Mouse (Mus musculus) kidney, postnatal 0 days (tissue): Measurements from ENCODE around the gene Dnah2. TPM values are rescaled to one million over a fixed set of nuclear protein-coding genes. Genes with fewer than 3 reads are reported as not detected.

ENCODE experiments used
- ATAC-seq: fragments of 200-750 bp; cut with Nextera tagmentation; replicated peaks from 2 replicates; pipeline ENCODE4 v1.8.0; 2017; ENCODE audit warnings: low read depth, moderate number of reproducible peaks, moderate TSS enrichment, moderate library complexity; ENCODE audit not compliant: low FRiP score
- DNase-seq: peaks from one replicate; pipeline ENCODE4 v3.0.0-alpha.2; 2016; ENCODE audit warnings: low spot score
- H3K27ac ChIP-seq: fragments of 300-500 bp; sonication (generic); 2 replicates; pipeline ENCODE4 v1.5.1; 2014; ENCODE audit warnings: mild to moderate bottlenecking
- H3K27me3 ChIP-seq: fragments of 300-500 bp; sonication (generic); 2 replicates; pipeline ENCODE4 v1.6.1; 2014; ENCODE audit warnings: low read length, mixed read lengths; ENCODE audit not compliant: insufficient read depth
- H3K36me3 ChIP-seq: fragments of 300-500 bp; sonication (generic); 2 replicates; pipeline ENCODE4 v1.6.1; 2014; ENCODE audit warnings: low read length, mixed read lengths; ENCODE audit not compliant: insufficient read depth
- H3K4me1 ChIP-seq: fragments of 300-500 bp; sonication (generic); replicated peaks from 2 replicates; pipeline ENCODE4 v1.6.1; 2014; ENCODE audit warnings: antibody characterized with exemption, low read length, mixed read lengths; ENCODE audit not compliant: insufficient read depth
- H3K4me2 ChIP-seq: fragments of 300-500 bp; sonication (generic); 2 replicates; pipeline ENCODE4 v1.6.1; 2014; ENCODE audit warnings: mild to moderate bottlenecking, low read length, moderate library complexity, mixed read lengths
- H3K4me3 ChIP-seq: fragments of 300-500 bp; sonication (generic); replicated peaks from 2 replicates; pipeline ENCODE4 v1.5.1; 2014; ENCODE audit warnings: low read depth, low read length
- H3K9ac ChIP-seq: fragments of 300-500 bp; sonication (generic); 2 replicates; pipeline ENCODE4 v1.6.1; 2014; ENCODE audit warnings: low read depth, low read length
- H3K9me3 ChIP-seq: fragments of 300-500 bp; sonication (generic); replicated peaks from 2 replicates; pipeline ENCODE4 v1.6.1; 2016; ENCODE audit warnings: low read length, inconsistent platforms, mixed read lengths
- CTCF ChIP-seq: IDR thresholded peaks from 2 replicates; pipeline ENCODE4 v1.5.1; 2016; ENCODE audit warnings: antibody characterized with exemption, low read depth, mild to moderate bottlenecking, moderate library complexity
- WGBS: fragments of 180-500 bp; shearing (Covaris S2); extraction: QIAGEN DNeasy Blood & Tissue Kit; methylation state at CpG from one replicate; pipeline ENCODE4 v1.1.7; 2014; 5-methylcytosine and 5-hydroxymethylcytosine counted together
- polyA plus RNA-seq: library from polyadenylated mRNA; unstranded; fragments of >200 nt; fragmentation: Nextera tagmentation; extraction: Ambion mirVana; gene quantifications from 2 replicates; pipeline ENCODE4 v1.2.1, GENCODE M21; 2015

The Dnah2 gene
- polyA plus RNA-seq, 1 experiment from 2014 or later: 0.32 TPM

GRCm38 (mm10) chr11:69431829-69432639, 116.9 kb downstream of the Dnah2 start:
- Histone ChIP-seq H3K4me3 (no peak overlapping the region), H3K4me2 (peak overlapping the region; percentile 24; the same call in 1 of the 2 replicates), H3K9me3 (no peaks in the 10 kb centered on the region), H3K27me3 (no peaks in the 10 kb centered on the region), H3K27ac (no peak overlapping the region), H3K9ac (no peak overlapping the region), H3K36me3 (no peaks in the 10 kb centered on the region), H3K4me1 (peaks cover 11% of the 10 kb centered on the region; the same call in 1 of the 2 replicates)
- TF ChIP-seq CTCF: peak; percentile 93
- 30% methylated on average over 11 of the region's 11 CpGs for WGBS
- DNase-seq (peak; percentile 96), ATAC-seq (peak; percentile 65)

- ATAC-seq (no peak), DNase-seq (no peak)
- Histone ChIP-seq H3K36me3 (no peaks in the 10 kb centered on the region), H3K4me3 (no peak overlapping the region), H3K9ac (no peak overlapping the region), H3K27ac (no peak overlapping the region), H3K9me3 (no peaks in the 10 kb centered on the region), H3K4me1 (peaks cover 11% of the 10 kb centered on the region; the same call in 1 of the 2 replicates), H3K4me2 (no peak overlapping the region), H3K27me3 (no peaks in the 10 kb centered on the region)
- TF ChIP-seq CTCF: no peak
- WGBS: 89% methylated on average over 15 of the region's 15 CpGs
Measured at GRCm38 (mm10) chr11:69430631-69431030, 118.3 kb downstream of the Dnah2 start.

- ATAC-seq: no peak
- TF ChIP-seq CTCF: no peak
- H3K4me2 ChIP-seq: no peak overlapping the region
- no peaks in the 10 kb centered on the region for H3K9me3 ChIP-seq
- no peak overlapping the region for H3K27ac ChIP-seq
- 26% methylated on average over 2 of the region's 2 CpGs for WGBS
- H3K4me3 ChIP-seq: no peak overlapping the region
- peaks cover 11% of the 10 kb centered on the region; the same call in 1 of the 2 replicates for H3K4me1 ChIP-seq
- peak; percentile 11 for DNase-seq
- H3K36me3 ChIP-seq: no peaks in the 10 kb centered on the region
- H3K27me3 ChIP-seq: no peaks in the 10 kb centered on the region
- H3K9ac ChIP-seq: no peak overlapping the region
Measured at GRCm38 (mm10) chr11:69429313-69429712, 119.6 kb downstream of the Dnah2 start.

- ATAC-seq: peak; percentile 47
- Histone ChIP-seq H3K9ac (no peak overlapping the region), H3K4me1 (peaks cover 11% of the 10 kb centered on the region; the same call in 1 of the 2 replicates), H3K9me3 (no peaks in the 10 kb centered on the region), H3K4me3 (no peak overlapping the region), H3K27ac (no peak overlapping the region), H3K27me3 (no peaks in the 10 kb centered on the region), H3K4me2 (no peak overlapping the region), H3K36me3 (no peaks in the 10 kb centered on the region)
- TF ChIP-seq CTCF: no peak; the same call in 1 of the 2 replicates
- DNase-seq: peak; percentile 83
- 17% methylated on average over 4 of the region's 4 CpGs for WGBS
Measured at GRCm38 (mm10) chr11:69428751-69429150, 120.2 kb downstream of the Dnah2 start.

- H3K27me3 ChIP-seq: 0 out of 2 replicates have a peak, but pooled peaks cover 2% of the 10 kb centered on the region
- DNase-seq: no peak
- no peak for TF ChIP-seq CTCF
- H3K4me3 ChIP-seq: no peak overlapping the region
- H3K4me1 ChIP-seq: peaks cover 7% of the 10 kb centered on the region; the same call in 1 of the 2 replicates
- H3K9ac ChIP-seq: no peak overlapping the region
- no peaks in the 10 kb centered on the region for H3K9me3 ChIP-seq
- ATAC-seq: no peak
- WGBS: 91% methylated on average over 2 of the region's 2 CpGs
- no peak overlapping the region for H3K27ac ChIP-seq
- H3K4me2 ChIP-seq: no peak overlapping the region
- H3K36me3 ChIP-seq: no peaks in the 10 kb centered on the region
Measured at GRCm38 (mm10) chr11:69426246-69426645, 122.7 kb downstream of the Dnah2 start.

- Histone ChIP-seq H3K4me3 (no peak overlapping the region), H3K9ac (no peak overlapping the region), H3K27me3 (0 out of 2 replicates have a peak, but pooled peaks cover 2% of the 10 kb centered on the region), H3K36me3 (no peaks in the 10 kb centered on the region), H3K4me1 (peaks cover 6% of the 10 kb centered on the region; the same call in 1 of the 2 replicates), H3K27ac (no peak overlapping the region), H3K4me2 (no peak overlapping the region), H3K9me3 (no peaks in the 10 kb centered on the region)
- TF ChIP-seq CTCF: no peak
- ATAC-seq (no peak), DNase-seq (no peak)
- 74% methylated on average over 6 of the region's 6 CpGs for WGBS
Measured at GRCm38 (mm10) chr11:69423885-69424284, 125.0 kb downstream of the Dnah2 start.
